Mouse (Mus musculus) heart, postnatal 0 days (tissue): ENCODE results near the gene Copg2. TPM values are rescaled to one million over a fixed set of nuclear protein-coding genes. Genes with fewer than 3 reads are reported as not detected.

ENCODE experiments used
- ATAC-seq: fragments of 200-750 bp; cut with Nextera tagmentation; 2 replicates; pipeline ENCODE4 v1.8.0; 2017; ENCODE audit warnings: low read depth, moderate number of reproducible peaks, moderate library complexity; ENCODE audit not compliant: insufficient read depth
- DNase-seq: peaks from one replicate; pipeline ENCODE4 v3.0.0-alpha.2; 2016; ENCODE audit warnings: low spot score
- H3K27ac ChIP-seq: fragments of 300-500 bp; sonication (generic); 2 replicates; pipeline ENCODE4 v1.5.1; 2014; ENCODE audit warnings: low read depth, mild to moderate bottlenecking
- H3K27me3 ChIP-seq: fragments of 300-500 bp; sonication (generic); 2 replicates; pipeline ENCODE4 v1.6.1; 2014; ENCODE audit warnings: low read length, mixed read lengths; ENCODE audit not compliant: control insufficient read depth, insufficient read depth
- H3K36me3 ChIP-seq: fragments of 300-500 bp; sonication (generic); replicated peaks from 2 replicates; pipeline ENCODE4 v1.6.1; 2014; ENCODE audit warnings: low read length, mixed read lengths; ENCODE audit not compliant: control insufficient read depth, insufficient read depth
- H3K4me1 ChIP-seq: fragments of 300-500 bp; sonication (generic); 2 replicates; pipeline ENCODE4 v1.6.1; 2014; ENCODE audit warnings: antibody characterized with exemption; ENCODE audit not compliant: control insufficient read depth, insufficient read depth
- H3K4me2 ChIP-seq: fragments of 300-500 bp; sonication (generic); 2 replicates; pipeline ENCODE4 v1.6.1; 2014; ENCODE audit warnings: low read depth, mild to moderate bottlenecking, low read length, moderate library complexity
- H3K4me3 ChIP-seq: fragments of 300-500 bp; sonication (generic); 2 replicates; pipeline ENCODE4 v1.5.1; 2014; ENCODE audit warnings: low read depth, low read length
- H3K9ac ChIP-seq: fragments of 300-500 bp; sonication (generic); replicated peaks from 2 replicates; pipeline ENCODE4 v1.6.1; 2014; ENCODE audit warnings: low read depth, low read length, mixed read lengths
- H3K9me3 ChIP-seq: fragments of 300-500 bp; sonication (generic); replicated peaks from 2 replicates; pipeline ENCODE4 v1.6.1; 2016; ENCODE audit warnings: low read length; ENCODE audit not compliant: control insufficient read depth
- CTCF ChIP-seq: IDR thresholded peaks from 2 replicates; pipeline ENCODE4 v1.5.1; 2016; ENCODE audit warnings: antibody characterized with exemption, control low read depth, low read depth
- EP300 ChIP-seq: IDR thresholded peaks from 2 replicates; pipeline ENCODE4 v1.6.1; 2016; ENCODE audit warnings: antibody characterized with exemption, low read depth
- WGBS: fragments of 180-500 bp; shearing (Covaris S2); extraction: QIAGEN DNeasy Blood & Tissue Kit; methylation state at CpG from one replicate; pipeline ENCODE4 v1.1.7; 2014; 5-methylcytosine and 5-hydroxymethylcytosine counted together
- polyA plus RNA-seq: library from polyadenylated mRNA; unstranded; fragments of >200 nt; fragmentation: Nextera tagmentation; extraction: Ambion mirVana; gene quantifications from 2 replicates; pipeline ENCODE4 v1.2.1, GENCODE M21; 2015
- total RNA-seq: library from RNA; depleted of rRNA; stranded (reverse); fragments of >200 nt; gene quantifications from 2 replicates; pipeline ENCODE4 v1.2.3, GENCODE M21; 2014; ENCODE audit warnings: low replicate concordance; rRNA removed

The Copg2 gene
- total RNA-seq (41.5 and 48.4 TPM in 2 replicates), polyA plus RNA-seq (17.6 and 19.9 TPM in 2 replicates)

- Histone ChIP-seq H3K4me3 (peak within 1 kb of the TSS; percentile 88), H3K4me2 (peak within 1 kb of the TSS; percentile 61), H3K9me3 (no peaks in the 10 kb centered on the region), H3K4me1 (peaks cover 5% of the 10 kb centered on the region; the same call in 1 of the 2 replicates), H3K27me3 (no peaks in the 10 kb centered on the region), H3K36me3 (no peaks in the 10 kb centered on the region; the same call in 1 of the 2 replicates), H3K27ac (peak within 1 kb of the TSS; percentile 96), H3K9ac (peak within 1 kb of the TSS; percentile 92)
- ATAC-seq = peak; percentile 100
- peak; percentile 94 for DNase-seq
- under 1% methylated on average over 77 of the region's 83 CpGs for WGBS
- TF ChIP-seq EP300 (0 out of 2 replicates have a peak, but pooled peaks have one; percentile 60), CTCF (peak; percentile 34)
Observed at GRCm38 (mm10) chr6:30896195-30896985, at the start of gene Copg2. TSS of gene Copg2 (minus strand) at chr6:30896794.

GRCm38 (mm10) chr6:30939264-30939663 lies 42.7 kb upstream of the Copg2 start:
- no peaks in the 10 kb centered on the region for H3K4me1 ChIP-seq
- no peak overlapping the region for H3K27ac ChIP-seq
- no peaks in the 10 kb centered on the region for H3K36me3 ChIP-seq
- WGBS = 74% methylated on average over 5 of the region's 5 CpGs
- no peak overlapping the region for H3K4me2 ChIP-seq
- H3K4me3 ChIP-seq = no peak overlapping the region
- no peak for ATAC-seq
- H3K9me3 ChIP-seq = no peaks in the 10 kb centered on the region
- TF ChIP-seq CTCF (no peak), EP300 (no peak)
- DNase-seq = no peak
- no peak overlapping the region for H3K9ac ChIP-seq
- H3K27me3 ChIP-seq = no peaks in the 10 kb centered on the region

GRCm38 (mm10) chr6:30922821-30923220 lies 26.2 kb upstream of the Copg2 start:
- WGBS = 41% methylated on average over 2 of the region's 2 CpGs

DNA sequence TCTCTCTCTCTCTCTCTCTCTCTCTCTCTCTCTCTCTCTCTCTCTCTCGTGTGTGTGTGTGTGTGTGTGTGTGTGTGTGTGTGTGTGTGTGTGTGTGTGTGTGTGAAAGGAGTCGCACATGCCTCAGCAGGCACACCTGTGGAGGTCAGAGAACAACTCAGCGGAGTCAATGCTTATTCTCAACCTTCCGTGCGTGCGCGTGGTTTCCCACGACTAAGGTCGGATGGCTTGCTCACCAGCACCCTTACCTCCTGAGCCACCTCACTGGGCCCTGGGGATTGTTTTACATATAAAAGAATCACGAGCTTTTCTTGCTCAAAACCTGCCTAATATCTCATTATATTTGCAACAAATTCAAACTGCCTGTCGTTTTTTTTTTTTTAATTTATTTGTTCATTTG lies 25.2 kb upstream of the Copg2 start:
- Histone ChIP-seq H3K9ac (no peak overlapping the region), H3K27me3 (no peaks in the 10 kb centered on the region), H3K4me2 (no peak overlapping the region; the same call in 1 of the 2 replicates), H3K27ac (no peak overlapping the region), H3K4me3 (no peak overlapping the region), H3K9me3 (no peaks in the 10 kb centered on the region), H3K36me3 (no peaks in the 10 kb centered on the region), H3K4me1 (no peaks in the 10 kb centered on the region)
- 73% methylated on average over 10 of the region's 11 CpGs for WGBS
- DNase-seq (no peak), ATAC-seq (no peak)
- TF ChIP-seq CTCF (no peak), EP300 (no peak)

More at GRCm38 (mm10) chr6:30922821-30923220, 26.2 kb upstream of the Copg2 start:
- no peak overlapping the region for H3K9ac ChIP-seq
- TF ChIP-seq CTCF (peak; percentile 52), EP300 (no peak)
- ATAC-seq (no peak), DNase-seq (peak; percentile 36)
- no peaks in the 10 kb centered on the region for H3K27me3 ChIP-seq
- no peaks in the 10 kb centered on the region for H3K36me3 ChIP-seq
- H3K27ac ChIP-seq = no peak overlapping the region
- H3K4me3 ChIP-seq = no peak overlapping the region
- H3K9me3 ChIP-seq = no peaks in the 10 kb centered on the region
- H3K4me2 ChIP-seq = no peak overlapping the region
- H3K4me1 ChIP-seq = no peaks in the 10 kb centered on the region

- WGBS = 45% methylated on average over 21 of the region's 21 CpGs
- no peaks in the 10 kb centered on the region for H3K4me1 ChIP-seq
- peak overlapping the region; percentile 25 for H3K4me3 ChIP-seq
- H3K27ac ChIP-seq = no peak overlapping the region
- peak overlapping the region; percentile 37 for H3K4me2 ChIP-seq
- ATAC-seq = no peak; the same call in 1 of the 2 replicates
- TF ChIP-seq CTCF (no peak), EP300 (no peak)
- no peaks in the 10 kb centered on the region for H3K27me3 ChIP-seq
- H3K36me3 ChIP-seq = no peaks in the 10 kb centered on the region
- no peaks in the 10 kb centered on the region for H3K9me3 ChIP-seq
- no peak for DNase-seq
- H3K9ac ChIP-seq = no peak overlapping the region
Observed at GRCm38 (mm10) chr6:30920834-30921675, 24.5 kb upstream of the Copg2 start.
